Mouse (Mus musculus) heart, adult 2 months (tissue): Measurements from ENCODE around the gene 2010106E10Rik.

ENCODE experiments used
- CTCF ChIP-seq: fragments of 200-600 bp; IDR thresholded peaks from 2 replicates; pipeline ENCODE4 v1.8.1; 2022; ENCODE audit warnings: antibody characterized with exemption, mild to moderate bottlenecking, moderate library complexity
- EP300 ChIP-seq: fragments of 200-500 bp; IDR thresholded peaks from 2 replicates; pipeline ENCODE4 v1.6.1; 2011; ENCODE audit warnings: low read depth, low read length, control low read depth; ENCODE audit not compliant: insufficient read depth

GRCm38 (mm10) chrX:112543115-112543514 lies 48.0 kb downstream of the 2010106E10Rik start:
- TF ChIP-seq CTCF (peak; percentile 31), EP300 (no peak)
